Mouse (Mus musculus) liver, embryonic 14.5 days (tissue): ENCODE data around the gene Gm27021. TPM values are rescaled to one million over a fixed set of nuclear protein-coding genes. Genes with fewer than 3 reads are reported as not detected.

Experiments used
- ATAC-seq: fragments of 200-750 bp; cut with Nextera tagmentation; 2 replicates; pipeline ENCODE4 v1.8.0; 2017; ENCODE audit warnings: moderate number of reproducible peaks, mild to moderate bottlenecking, moderate library complexity; ENCODE audit not compliant: insufficient read depth
- DNase-seq, 3 experiments: peaks; one replicate each; pipeline ENCODE4 v3.0.0-alpha.2; 2012 to 2013; ENCODE audit warnings: low read depth in 3 of 3, low spot score in 3 of 3
- H3K27ac ChIP-seq: fragments of 300-500 bp; sonication (generic); 2 replicates; pipeline ENCODE4 v1.5.1; 2014; ENCODE audit warnings: moderate library complexity, mild to moderate bottlenecking, control low read depth, inconsistent platforms
- H3K27me3 ChIP-seq: fragments of 300-500 bp; sonication (generic); 2 replicates; pipeline ENCODE4 v1.6.1; 2014; ENCODE audit warnings: mild to moderate bottlenecking, low read length, moderate library complexity; ENCODE audit not compliant: control insufficient read depth, insufficient read depth
- H3K36me3 ChIP-seq: fragments of 300-500 bp; sonication (generic); replicated peaks from 2 replicates; pipeline ENCODE4 v1.6.1; 2014; ENCODE audit warnings: low read depth; ENCODE audit not compliant: control insufficient read depth, insufficient read depth
- H3K4me1 ChIP-seq, 2 experiments: fragments of 200-500 bp in 1 of 2; fragments of 300-500 bp in 1 of 2; sonication (generic) in 1 of 2; replicated peaks; 2 replicates each; pipeline ENCODE4 v1.6.1; 2012 to 2014; ENCODE audit warnings: antibody characterized with exemption in 1 of 2, inconsistent platforms in 1 of 2, low read length in 1 of 2; ENCODE audit not compliant: control insufficient read depth in 2 of 2, insufficient read depth in 2 of 2
- H3K4me2 ChIP-seq: fragments of 300-500 bp; sonication (generic); 2 replicates; pipeline ENCODE4 v1.6.1; 2014; ENCODE audit warnings: low read depth, mild to moderate bottlenecking, control low read depth, moderate library complexity
- H3K4me3 ChIP-seq, 2 experiments: fragments of 200-500 bp in 1 of 2; fragments of 300-500 bp in 1 of 2; sonication (generic) in 1 of 2; 2 replicates each; pipeline ENCODE4 v1.5.1; 2012 to 2014; ENCODE audit warnings: low read depth in 2 of 2, low read length in 2 of 2, mild to moderate bottlenecking in 2 of 2, control low read depth in 1 of 2, inconsistent platforms in 1 of 2, moderate library complexity in 1 of 2; ENCODE audit not compliant: insufficient read depth in 1 of 2
- H3K9ac ChIP-seq: fragments of 300-500 bp; sonication (generic); replicated peaks from 2 replicates; pipeline ENCODE4 v1.6.1; 2014; ENCODE audit warnings: mild to moderate bottlenecking, control low read depth, moderate library complexity
- H3K9me3 ChIP-seq: fragments of 300-500 bp; sonication (generic); 2 replicates; pipeline ENCODE4 v1.6.1; 2016; ENCODE audit warnings: low read length, mixed read lengths; ENCODE audit not compliant: control insufficient read depth
- CTCF ChIP-seq: IDR thresholded peaks from 2 replicates; pipeline ENCODE4 v1.5.1; 2016; ENCODE audit warnings: antibody characterized with exemption, low read depth, control low read depth
- EP300 ChIP-seq: IDR thresholded peaks from 2 replicates; pipeline ENCODE4 v1.6.1; 2016; ENCODE audit warnings: antibody characterized with exemption, low read depth
- WGBS: fragments of 180-500 bp; shearing (Covaris S2); extraction: QIAGEN DNeasy Blood & Tissue Kit; methylation state at CpG from one replicate; pipeline ENCODE4 v1.1.7; 2014; ENCODE audit not compliant: insufficient replicate concordance; 5-methylcytosine and 5-hydroxymethylcytosine counted together
- polyA plus RNA-seq, 2 experiments: library from polyadenylated mRNA; depleted of rRNA in 1 of 2; stranded (reverse) in 1 of 2; unstranded in 1 of 2; fragments of >200 nt; fragmentation: Nextera tagmentation in 1 of 2; extraction: Ambion mirVana in 1 of 2; gene quantifications; 2 replicates each; pipeline versions ENCODE4 v1.2.1 to v1.2.3; 2012 to 2014

Gene Gm27021
- polyA plus RNA-seq, 2 experiments = 0.38 TPM; not detected in 1

DNA sequence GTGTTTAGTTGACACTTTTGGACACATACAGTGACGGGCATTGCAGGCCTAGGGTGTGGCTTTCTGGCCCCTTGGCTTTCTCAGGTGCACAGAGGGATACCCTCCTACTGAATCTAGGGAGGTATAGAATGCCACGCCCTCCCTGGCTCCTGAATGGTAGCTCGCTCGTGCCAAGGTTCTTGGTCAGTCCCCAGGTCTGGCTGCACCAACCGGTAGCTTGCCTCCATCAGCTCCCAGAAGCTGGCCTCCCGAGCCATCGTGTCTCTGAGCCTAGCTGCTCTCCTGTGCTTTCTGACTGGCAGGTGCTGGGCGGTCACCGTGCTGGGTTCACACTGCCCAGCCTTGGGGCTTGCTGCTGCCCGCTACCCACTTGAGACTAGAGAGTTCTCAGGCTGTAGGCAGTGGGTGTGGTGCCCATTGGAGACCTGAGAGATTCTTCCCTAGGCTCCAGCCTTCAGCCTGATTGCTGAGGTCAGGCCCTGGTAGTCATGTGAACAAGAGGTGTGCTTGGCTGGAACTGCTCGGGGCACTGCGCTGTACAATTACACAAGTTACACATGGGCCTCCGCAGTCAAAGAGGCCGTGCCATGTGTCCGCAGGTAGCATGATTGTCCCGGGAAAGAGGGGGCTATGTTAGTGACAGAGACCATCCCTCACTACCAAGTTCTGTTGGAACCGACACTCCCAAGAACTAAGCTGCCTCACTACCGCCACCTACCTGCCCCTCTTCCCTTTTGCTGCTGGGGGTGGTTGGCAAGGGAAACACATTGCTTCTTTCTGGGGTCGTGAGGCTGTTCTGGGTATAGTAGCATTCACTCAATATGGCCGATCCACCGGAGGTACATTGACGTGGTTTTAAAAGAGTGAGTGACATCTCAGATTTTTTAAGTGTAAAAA, 106.1 kb downstream of the Gm27021 start:
- DNase-seq (no peak), ATAC-seq (no peak)
- H3K36me3 ChIP-seq = peaks cover 65% of the 10 kb centered on the region
- no peak overlapping the region for H3K27ac ChIP-seq
- H3K9ac ChIP-seq = no peak overlapping the region
- no peaks in the 10 kb centered on the region for H3K9me3 ChIP-seq
- 77% methylated on average over 22 of the region's 22 CpGs for WGBS
- peaks cover 0 to 3% of the 10 kb centered on the region in 2 experiments; a peak in 1 of 4 replicates for H3K4me1 ChIP-seq
- H3K27me3 ChIP-seq = no peaks in the 10 kb centered on the region
- H3K4me3 ChIP-seq = no peak overlapping the region
- peak; percentile 77 for TF ChIP-seq CTCF
- no peak for TF ChIP-seq EP300
- H3K4me2 ChIP-seq = no peak overlapping the region

DNA sequence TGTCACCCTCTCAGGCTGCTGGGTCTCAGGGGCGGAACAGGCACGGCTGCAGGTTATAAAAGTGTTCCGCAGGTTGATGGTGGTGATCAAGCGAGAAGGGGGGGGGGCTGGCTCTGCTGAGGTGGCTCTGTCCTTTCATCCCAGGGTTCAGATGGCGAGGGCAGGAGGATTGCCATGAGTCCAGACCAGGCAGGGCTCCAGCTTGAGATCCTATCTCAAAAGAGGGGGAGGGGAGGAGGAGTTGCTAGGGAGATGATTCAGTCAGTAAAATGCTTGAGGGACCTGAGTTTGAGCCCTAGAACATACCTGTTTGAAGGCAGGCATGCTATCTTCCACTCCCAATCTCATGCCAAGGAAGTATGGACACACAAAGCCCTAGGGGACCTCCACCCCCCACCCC, 107.3 kb downstream of the Gm27021 start:
- ATAC-seq (no peak), DNase-seq (no peak)
- Histone ChIP-seq H3K27ac (no peak overlapping the region), H3K9me3 (no peaks in the 10 kb centered on the region), H3K4me1 (peaks cover 2 to 11% of the 10 kb centered on the region in 2 experiments; a peak in 3 of 4 replicates), H3K27me3 (no peaks in the 10 kb centered on the region), H3K9ac (no peak overlapping the region), H3K4me2 (no peak overlapping the region), H3K4me3 (no peak overlapping the region), H3K36me3 (peaks cover 58% of the 10 kb centered on the region)
- 75% methylated on average over 5 of the region's 5 CpGs for whole genome bisulfite sequencing
- no peak for TF ChIP-seq EP300
- no peak for TF ChIP-seq CTCF

DNA sequence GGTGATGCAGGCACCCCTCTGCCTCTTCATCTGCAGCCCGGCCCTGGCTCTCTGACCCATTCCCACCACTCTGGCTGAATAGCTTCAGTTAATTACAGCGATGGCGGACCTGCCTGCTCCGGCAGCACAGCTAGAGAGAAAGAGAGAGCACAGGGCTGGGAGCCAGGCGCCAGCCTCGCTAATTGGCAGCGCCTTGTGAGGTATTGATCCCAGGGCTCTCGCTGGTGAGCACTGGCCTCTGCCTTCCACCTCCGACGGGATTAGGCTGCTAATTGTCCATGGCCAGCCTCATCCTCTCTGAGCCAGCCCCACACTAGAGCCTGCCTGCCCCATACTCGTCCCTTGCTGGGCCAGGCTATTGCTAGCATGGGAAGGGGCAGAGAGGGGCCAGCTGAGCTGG, 108.2 kb downstream of the Gm27021 start:
- no peak overlapping the region for H3K4me3 ChIP-seq
- no peaks in the 10 kb centered on the region for H3K9me3 ChIP-seq
- no peak overlapping the region for H3K9ac ChIP-seq
- no peak overlapping the region for H3K4me2 ChIP-seq
- 79% methylated on average over 11 of the region's 11 CpGs for WGBS
- TF ChIP-seq EP300 (no peak), CTCF (no peak)
- H3K4me1 ChIP-seq = peaks cover 4 to 11% of the 10 kb centered on the region in 2 experiments; a peak in 3 of 4 replicates
- DNase-seq (no peak), ATAC-seq (no peak)
- H3K27ac ChIP-seq = no peak overlapping the region
- no peaks in the 10 kb centered on the region for H3K27me3 ChIP-seq
- peaks cover 60% of the 10 kb centered on the region for H3K36me3 ChIP-seq

Other genes starting within 250 kb of the Gm27021 start
- 31.5 and 37.5 TPM in 2 replicates for gene Gins2, start 78.8 kb downstream of the Gm27021 start, polyA plus RNA-seq (2012; rRNA removed)
- 63.4 and 63.7 TPM in 2 replicates for gene Gins2, start 78.8 kb downstream of the Gm27021 start, polyA plus RNA-seq (2014; fragmentation: Nextera tagmentation; extraction: Ambion mirVana)
- gene 1190005I06Rik, start 20.4 kb downstream of the Gm27021 start, polyA plus RNA-seq (2012; rRNA removed) = 0.26 and 0.28 TPM in 2 replicates
- 0.86 and 1.7 TPM in 2 replicates for gene 1190005I06Rik, start 20.4 kb downstream of the Gm27021 start, polyA plus RNA-seq (2014; fragmentation: Nextera tagmentation; extraction: Ambion mirVana)
- 383 and 573 TPM in 2 replicates for gene Cox4i1, start 143 bp upstream of the Gm27021 start, polyA plus RNA-seq (2012; rRNA removed)
- 701 and 721 TPM in 2 replicates for gene Cox4i1, start 143 bp upstream of the Gm27021 start, polyA plus RNA-seq (2014; fragmentation: Nextera tagmentation; extraction: Ambion mirVana)
- 40.3 and 45.5 TPM in 2 replicates for gene Emc8, start 494 bp upstream of the Gm27021 start, polyA plus RNA-seq (2012; rRNA removed)
- gene Emc8, start 494 bp upstream of the Gm27021 start, polyA plus RNA-seq (2014; fragmentation: Nextera tagmentation; extraction: Ambion mirVana) = 122 and 125 TPM in 2 replicates
- 3.3 and 4.2 TPM in 2 replicates for gene Irf8, start 68.3 kb upstream of the Gm27021 start, polyA plus RNA-seq (2012; rRNA removed)
- 7.2 and 8.9 TPM in 2 replicates for gene Irf8, start 68.3 kb upstream of the Gm27021 start, polyA plus RNA-seq (2014; fragmentation: Nextera tagmentation; extraction: Ambion mirVana)